Comparison of ENCODE assay signal across 9 mouse cellular contexts in the genomic region with DNA sequence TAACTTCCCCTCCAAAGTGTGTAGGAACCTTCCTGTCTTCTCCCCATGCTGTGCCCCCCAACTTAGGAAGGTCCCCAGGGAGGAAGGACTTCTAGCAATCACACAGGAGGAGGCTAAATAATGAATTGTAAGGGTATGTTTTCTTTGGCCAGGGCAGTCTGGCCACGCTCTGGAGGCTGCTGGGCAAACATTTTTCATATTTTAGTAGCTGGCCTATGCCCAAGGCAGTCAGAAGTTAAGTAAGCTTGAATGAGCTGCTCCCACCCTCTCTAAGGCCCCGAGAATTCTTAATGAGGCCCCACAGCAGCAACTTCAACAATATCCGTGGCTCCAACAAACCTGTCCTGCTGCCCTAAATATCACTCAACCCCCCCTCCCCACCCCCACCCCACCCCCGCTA. TPM values are rescaled to one million over a fixed set of nuclear protein-coding genes. Genes with fewer than 3 reads are reported as not detected.
DNase-seq lines count a peak whose midpoint lies in the region; ATAC-seq and TF ChIP-seq lines count a peak whose summit lies in the region.
"Had no signal": no experiment of that assay in that cellular context is flagged by ENCODE, and none has a peak within 500 bp of the region (broad histone marks: within the 10 kb centered on the region; RNA-seq: fewer than 3 reads in every experiment).

No protein-coding gene starts in this region.

- no peaks in the 10 kb centered on the region for H3K36me3 ChIP-seq in heart, embryonic 15.5 days
- H3K36me3 ChIP-seq in kidney, adult 2 months (ENCODE audit: control insufficient read depth, insufficient read depth, low read length) = no peaks in the 10 kb centered on the region
- no peaks in the 10 kb centered on the region for H3K36me3 ChIP-seq in lung, embryonic 16.5 days (ENCODE audit: control insufficient read depth, insufficient read depth, low read length)

- H3K4me1 ChIP-seq in heart, embryonic 15.5 days (replicated peaks) = peaks cover 56% of the 10 kb centered on the region
- peaks cover 16% of the 10 kb centered on the region for H3K4me1 ChIP-seq in kidney, adult 2 months (ENCODE audit: control insufficient read depth, insufficient read depth, low read length)
- peaks cover 59% of the 10 kb centered on the region for H3K4me1 ChIP-seq in lung, embryonic 16.5 days (replicated peaks; ENCODE audit: control insufficient read depth, insufficient read depth, low read length)

- 33% methylated on average over 4 of the region's 4 CpGs for WGBS in heart, embryonic 15.5 days
- WGBS in kidney, adult 2 months = 17% methylated on average over 4 of the region's 4 CpGs
- 12% methylated on average over 4 of the region's 4 CpGs for WGBS in lung, embryonic 16.5 days

- ATAC-seq in heart, embryonic 15.5 days (replicated peaks; ENCODE audit: insufficient number of reproducible peaks, insufficient read depth, low FRiP score, low read depth) = no peak
- peak; percentile 46 for ATAC-seq in lung, embryonic 16.5 days (ENCODE audit: low read depth)

- TF ChIP-seq POLR2A in kidney, adult 2 months (IDR thresholded peaks at IDR 0.05; ENCODE audit: low read depth, low read length) = no peak

- peak overlapping the region; percentile 28 for H3K9ac ChIP-seq in heart, embryonic 15.5 days
- H3K9ac ChIP-seq in lung, embryonic 16.5 days (ENCODE audit: low read length) = peak overlapping the region; percentile 3; the same call in 1 of the 2 replicates

- no peak overlapping the region for H3K4me3 ChIP-seq in heart, embryonic 15.5 days
- no peak overlapping the region for H3K4me3 ChIP-seq in kidney, adult 2 months (ENCODE audit: insufficient read depth, low read depth, low read length)
- H3K4me3 ChIP-seq in lung, embryonic 16.5 days (ENCODE audit: low read length) = no peak overlapping the region
- H3K4me3 ChIP-seq: midbrain, embryonic 10.5 days had no signal

- DNase-seq in heart, adult 8-10 months (ENCODE audit: low spot score) = no peak
- peak; percentile 80 for DNase-seq in NIH3T3 (ENCODE audit: low read depth)
- DNase-seq in kidney, adult 2 months = peak; percentile 70
- no peak for DNase-seq in embryo, embryonic 10 days (ENCODE audit: low spot score)
- DNase-seq in testis, postnatal 14 days (ENCODE audit: low spot score) = no peak
- DNase-seq in ovary, adult 18-20 months (ENCODE audit: low spot score) = no peak

- no peaks in the 10 kb centered on the region for H3K9me3 ChIP-seq in heart, embryonic 15.5 days (replicated peaks)
- no peaks in the 10 kb centered on the region for H3K9me3 ChIP-seq in lung, embryonic 16.5 days (ENCODE audit: control insufficient read depth, low read length)
- H3K9me3 ChIP-seq: midbrain, embryonic 10.5 days had no signal

- H3K27me3 ChIP-seq in heart, embryonic 15.5 days = no peaks in the 10 kb centered on the region
- no peaks in the 10 kb centered on the region for H3K27me3 ChIP-seq in kidney, adult 2 months (replicated peaks; ENCODE audit: control insufficient read depth, insufficient read depth, low read length)
- no peaks in the 10 kb centered on the region for H3K27me3 ChIP-seq in lung, embryonic 16.5 days (ENCODE audit: control insufficient read depth, insufficient read depth, low read depth, low read length)

- no peak for TF ChIP-seq CTCF in kidney, adult 2 months (conservative IDR thresholded peaks at IDR 0.05; ENCODE audit: insufficient read depth, insufficient read length, low read depth, low read length)

- 0 out of 2 replicates have a peak overlapping the region, but pooled peaks have one; percentile 4 for H3K4me2 ChIP-seq in heart, embryonic 15.5 days
- H3K4me2 ChIP-seq in lung, embryonic 16.5 days (ENCODE audit: low read depth, low read length) = peak overlapping the region; percentile 21

- H3K27ac ChIP-seq in heart, embryonic 15.5 days = peak overlapping the region; percentile 42; the same call in 1 of the 2 replicates
- H3K27ac ChIP-seq in kidney, adult 2 months (ENCODE audit: insufficient read depth, low read depth, low read length) = peak overlapping the region; percentile 84
- peak overlapping the region; percentile 91 for H3K27ac ChIP-seq in lung, embryonic 16.5 days (ENCODE audit: low read length)
- H3K27ac ChIP-seq: midbrain, embryonic 10.5 days had no signal

RNA-seq across cellular contexts. Expression of a gene that starts 16.5 kb away (rescaled TPM):
- polyA plus RNA-seq in heart, embryonic 15.5 days (2015; fragmentation: Nextera tagmentation; extraction: Ambion mirVana) = 34.1 and 49.5 TPM in 2 replicates
- 1 to 10 TPM; 1.8 to 3.5 (median 2.1) TPM for total RNA-seq in heart, adult 8-10 months (2022)
- polyA plus RNA-seq in kidney, adult 2 months (2012; rRNA removed) = 8.1 and 9.4 TPM in 2 replicates
- polyA plus RNA-seq in lung, embryonic 16.5 days (2015; fragmentation: Nextera tagmentation; extraction: Ambion mirVana) = 141 and 143 TPM in 2 replicates

RNA-seq across cellular contexts. Expression of a gene that starts 33.0 kb away (rescaled TPM):
- 20.2 and 24.2 TPM in 2 replicates for polyA plus RNA-seq in heart, embryonic 15.5 days (2015; fragmentation: Nextera tagmentation; extraction: Ambion mirVana)
- total RNA-seq in heart, adult 8-10 months (2022) = 10 to 100 TPM; 27.5 to 29.1 (median 28.5) TPM
- 60.7 and 62.8 TPM in 2 replicates for polyA plus RNA-seq in kidney, adult 2 months (2012; rRNA removed)
- 27.6 and 30.8 TPM in 2 replicates for polyA plus RNA-seq in lung, embryonic 16.5 days (2015; fragmentation: Nextera tagmentation; extraction: Ambion mirVana)

RNA-seq across cellular contexts. Expression of a gene that starts 33.2 kb away (rescaled TPM):
- 94.3 and 102 TPM in 2 replicates for polyA plus RNA-seq in heart, embryonic 15.5 days (2015; fragmentation: Nextera tagmentation; extraction: Ambion mirVana)
- 100 to 1,000 TPM; 115 to 133 (median 125) TPM for total RNA-seq in heart, adult 8-10 months (2022)
- 116 and 134 TPM in 2 replicates for polyA plus RNA-seq in kidney, adult 2 months (2012; rRNA removed)
- polyA plus RNA-seq in lung, embryonic 16.5 days (2015; fragmentation: Nextera tagmentation; extraction: Ambion mirVana) = 93.0 and 97.4 TPM in 2 replicates

RNA-seq across cellular contexts. Expression of a gene that starts 37.3 kb away (rescaled TPM):
- 32.8 and 44.9 TPM in 2 replicates for polyA plus RNA-seq in heart, embryonic 15.5 days (2015; fragmentation: Nextera tagmentation; extraction: Ambion mirVana)
- 10 to 100 TPM; 16.5 to 21.2 (median 18.7) TPM for total RNA-seq in heart, adult 8-10 months (2022)
- 30.2 and 34.0 TPM in 2 replicates for polyA plus RNA-seq in kidney, adult 2 months (2012; rRNA removed)
- polyA plus RNA-seq in lung, embryonic 16.5 days (2015; fragmentation: Nextera tagmentation; extraction: Ambion mirVana) = 49.1 and 50.8 TPM in 2 replicates

RNA-seq across cellular contexts. Expression of a gene that starts 56.8 kb away (rescaled TPM):
- polyA plus RNA-seq in heart, embryonic 15.5 days (2015; fragmentation: Nextera tagmentation; extraction: Ambion mirVana) = 8.7 and 14.6 TPM in 2 replicates
- total RNA-seq in heart, adult 8-10 months (2022) = 100 to 1,000 TPM in 2 of 4 experiments, 10 to 100 TPM in 2; 84.1 to 121 (median 98.6) TPM
- polyA plus RNA-seq in kidney, adult 2 months (2012; rRNA removed) = 67.0 and 86.3 TPM in 2 replicates
- polyA plus RNA-seq in lung, embryonic 16.5 days (2015; fragmentation: Nextera tagmentation; extraction: Ambion mirVana) = 6.1 and 6.5 TPM in 2 replicates

Comparison
In these comparisons a context has a peak if more than half of its experiments do, and no peak if none do; other contexts are left out.
1. DNase-seq: peak in NIH3T3 (single experiment) and kidney, adult 2 months (single experiment); none in heart, adult 8-10 months (single experiment), embryo, embryonic 10 days (single experiment), testis, postnatal 14 days (single experiment) and ovary, adult 18-20 months (single experiment).
2. Peak in every context shown above with its lines, with median percentiles within 50 percentile points of each other: H3K27ac ChIP-seq.